Mouse (Mus musculus): ENCODE data around the gene Slc35c1. TPM values are rescaled to one million over a fixed set of nuclear protein-coding genes. Genes with fewer than 3 reads are reported as not detected.
A peak's percentile ranks its signal among the peaks of the same experiment; 100 is the strongest.

The Slc35c1 gene
- total and polyA plus RNA-seq, 3 experiments = 5.6 to 12.9 (median 6.2) TPM

DNA sequence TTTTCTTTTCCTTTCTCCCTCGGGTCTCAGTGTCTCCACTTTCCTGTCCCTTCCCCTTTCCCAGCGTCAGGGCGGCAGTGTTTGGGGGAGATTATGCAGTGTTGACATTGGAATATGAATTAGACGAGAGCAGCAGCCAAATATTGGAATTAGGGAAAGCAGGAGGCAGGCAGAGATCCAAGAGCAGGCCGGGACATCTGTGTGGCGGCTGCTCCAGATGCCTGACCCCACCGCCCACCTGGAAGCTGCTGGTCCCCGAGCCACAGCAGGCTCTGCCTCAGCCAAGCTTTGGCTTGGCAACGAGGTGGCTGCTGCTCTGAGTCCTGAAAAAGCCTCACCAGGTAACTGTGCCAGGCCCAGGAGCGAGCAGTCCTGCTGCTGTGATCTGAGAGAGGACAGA lies 36.3 kb upstream of the Slc35c1 start:
- H3K4me3 ChIP-seq = no peak overlapping the region
- intact Hi-C loops (cut with DNase I) = no loop called here
- no peaks in the 10 kb centered on the region for H3K27me3 ChIP-seq (ENCODE audit: control insufficient read depth, insufficient read depth, low read length)
- H3K9ac ChIP-seq (ENCODE audit: low read depth, low read length) = no peak overlapping the region
- DNase-seq = peak; percentile 45 to 53
- no peaks in the 10 kb centered on the region for H3K36me3 ChIP-seq (ENCODE audit: control insufficient read depth, insufficient read depth, low read length)
- 0 out of 2 replicates have a peak, but pooled peaks cover 1% of the 10 kb centered on the region for H3K4me1 ChIP-seq (ENCODE audit: control insufficient read depth, insufficient read depth, low read length)
- H3K27ac ChIP-seq = no peak overlapping the region
- TF ChIP-seq EP300 (IDR thresholded peaks at IDR 0.05; ENCODE audit: insufficient read depth, low read depth, low read length) (no peak), POLR2A (IDR thresholded peaks at IDR 0.05; ENCODE audit: insufficient read depth, low read depth, low read length) (no peak), CTCF (IDR thresholded peaks at IDR 0.05) (no peak)
- no peaks in the 10 kb centered on the region for H3K79me2 ChIP-seq (replicated peaks; ENCODE audit: control insufficient read depth, insufficient read depth, low read length)
- WGBS = 18% methylated on average over 10 of the region's 10 CpGs

GRCm38 (mm10) chr2:92494956-92495355 lies 34.6 kb upstream of the Slc35c1 start:
- Histone ChIP-seq H3K4me3 (no peak overlapping the region), H3K27me3 (ENCODE audit: control insufficient read depth, insufficient read depth, low read length) (no peaks in the 10 kb centered on the region), H3K9ac (ENCODE audit: low read depth, low read length) (no peak overlapping the region), H3K79me2 (replicated peaks; ENCODE audit: control insufficient read depth, insufficient read depth, low read length) (no peaks in the 10 kb centered on the region), H3K27ac (no peak overlapping the region), H3K4me1 (ENCODE audit: control insufficient read depth, insufficient read depth, low read length) (0 out of 2 replicates have a peak, but pooled peaks cover 1% of the 10 kb centered on the region), H3K36me3 (ENCODE audit: control insufficient read depth, insufficient read depth, low read length) (no peaks in the 10 kb centered on the region)
- no peak for DNase-seq
- TF ChIP-seq CTCF (IDR thresholded peaks at IDR 0.05) (no peak), POLR2A (IDR thresholded peaks at IDR 0.05; ENCODE audit: insufficient read depth, low read depth, low read length) (no peak), EP300 (IDR thresholded peaks at IDR 0.05; ENCODE audit: insufficient read depth, low read depth, low read length) (no peak)
- intact Hi-C loops (cut with DNase I) = no loop called here
- WGBS = 92% methylated on average over 3 of the region's 3 CpGs

GRCm38 (mm10) chr2:92494423-92494822 lies 34.1 kb upstream of the Slc35c1 start:
- H3K79me2 ChIP-seq (replicated peaks; ENCODE audit: control insufficient read depth, insufficient read depth, low read length) = no peaks in the 10 kb centered on the region
- intact Hi-C loops (cut with DNase I) = no loop called here
- 33% methylated on average over 8 of the region's 8 CpGs for WGBS
- no peaks in the 10 kb centered on the region for H3K27me3 ChIP-seq (ENCODE audit: control insufficient read depth, insufficient read depth, low read length)
- 0 out of 2 replicates have a peak, but pooled peaks cover 1% of the 10 kb centered on the region for H3K4me1 ChIP-seq (ENCODE audit: control insufficient read depth, insufficient read depth, low read length)
- H3K27ac ChIP-seq = no peak overlapping the region
- no peak overlapping the region for H3K9ac ChIP-seq (ENCODE audit: low read depth, low read length)
- TF ChIP-seq CTCF (IDR thresholded peaks at IDR 0.05) = no peak
- no peak for TF ChIP-seq EP300 (IDR thresholded peaks at IDR 0.05; ENCODE audit: insufficient read depth, low read depth, low read length)
- TF ChIP-seq POLR2A (IDR thresholded peaks at IDR 0.05; ENCODE audit: insufficient read depth, low read depth, low read length) = no peak
- DNase-seq = no peak
- no peaks in the 10 kb centered on the region for H3K36me3 ChIP-seq (ENCODE audit: control insufficient read depth, insufficient read depth, low read length)
- no peak overlapping the region for H3K4me3 ChIP-seq

- H3K9ac ChIP-seq (ENCODE audit: low read depth, low read length) = no peak overlapping the region
- 81% methylated on average over 15 of the region's 15 CpGs for WGBS
- H3K79me2 ChIP-seq (replicated peaks; ENCODE audit: control insufficient read depth, insufficient read depth, low read length) = no peaks in the 10 kb centered on the region
- no peak overlapping the region for H3K4me3 ChIP-seq
- H3K4me1 ChIP-seq (ENCODE audit: control insufficient read depth, insufficient read depth, low read length) = 0 out of 2 replicates have a peak, but pooled peaks cover 1% of the 10 kb centered on the region
- TF ChIP-seq EP300 (IDR thresholded peaks at IDR 0.05; ENCODE audit: insufficient read depth, low read depth, low read length) (no peak), POLR2A (IDR thresholded peaks at IDR 0.05; ENCODE audit: insufficient read depth, low read depth, low read length) (no peak), CTCF (IDR thresholded peaks at IDR 0.05) (no peak)
- H3K36me3 ChIP-seq (ENCODE audit: control insufficient read depth, insufficient read depth, low read length) = no peaks in the 10 kb centered on the region
- intact Hi-C loops (cut with DNase I) = no loop called here
- no peaks in the 10 kb centered on the region for H3K27me3 ChIP-seq (ENCODE audit: control insufficient read depth, insufficient read depth, low read length)
- H3K27ac ChIP-seq = no peak overlapping the region
- DNase-seq = no peak
Measured at GRCm38 (mm10) chr2:92493656-92494390, 33.5 kb upstream of the Slc35c1 start.

GRCm38 (mm10) chr2:92491950-92492501 lies 31.7 kb upstream of the Slc35c1 start:
- TF ChIP-seq EP300 (IDR thresholded peaks at IDR 0.05; ENCODE audit: insufficient read depth, low read depth, low read length) = no peak
- TF ChIP-seq POLR2A (IDR thresholded peaks at IDR 0.05; ENCODE audit: insufficient read depth, low read depth, low read length) = no peak
- TF ChIP-seq CTCF (IDR thresholded peaks at IDR 0.05) = no peak
- no peak overlapping the region for H3K9ac ChIP-seq (ENCODE audit: low read depth, low read length)
- no peaks in the 10 kb centered on the region for H3K79me2 ChIP-seq (replicated peaks; ENCODE audit: control insufficient read depth, insufficient read depth, low read length)
- 42% methylated on average over 12 of the region's 12 CpGs for WGBS
- H3K36me3 ChIP-seq (ENCODE audit: control insufficient read depth, insufficient read depth, low read length) = no peaks in the 10 kb centered on the region
- no peaks in the 10 kb centered on the region for H3K27me3 ChIP-seq (ENCODE audit: control insufficient read depth, insufficient read depth, low read length)
- no peak overlapping the region for H3K27ac ChIP-seq
- H3K4me3 ChIP-seq = no peak overlapping the region
- H3K4me1 ChIP-seq (ENCODE audit: control insufficient read depth, insufficient read depth, low read length) = 0 out of 2 replicates have a peak, but pooled peaks cover 1% of the 10 kb centered on the region
- DNase-seq = peak in 1 of 2 experiments; percentile 60
- intact Hi-C loops (cut with DNase I) = no loop called here

- Histone ChIP-seq H3K4me3 (no peak overlapping the region), H3K36me3 (ENCODE audit: control insufficient read depth, insufficient read depth, low read length) (no peaks in the 10 kb centered on the region), H3K9ac (ENCODE audit: low read depth, low read length) (no peak overlapping the region), H3K79me2 (replicated peaks; ENCODE audit: control insufficient read depth, insufficient read depth, low read length) (no peaks in the 10 kb centered on the region), H3K4me1 (ENCODE audit: control insufficient read depth, insufficient read depth, low read length) (peaks cover 4% of the 10 kb centered on the region; the same call in 1 of the 2 replicates), H3K27me3 (ENCODE audit: control insufficient read depth, insufficient read depth, low read length) (no peaks in the 10 kb centered on the region), H3K27ac (no peak overlapping the region)
- WGBS = 45% methylated on average over 10 of the region's 10 CpGs
- intact Hi-C loops (cut with DNase I) = no loop called here
- TF ChIP-seq POLR2A (IDR thresholded peaks at IDR 0.05; ENCODE audit: insufficient read depth, low read depth, low read length) (no peak), CTCF (IDR thresholded peaks at IDR 0.05) (no peak), EP300 (IDR thresholded peaks at IDR 0.05; ENCODE audit: insufficient read depth, low read depth, low read length) (no peak)
- no peak for DNase-seq
Measured at GRCm38 (mm10) chr2:92490541-92490940, 30.2 kb upstream of the Slc35c1 start.
